Mouse (Mus musculus) limb, embryonic 12.5 days (tissue): ENCODE data around the gene Ss18l1. TPM values are rescaled to one million over a fixed set of nuclear protein-coding genes. Genes with fewer than 3 reads are reported as not detected.

Experiments
- ATAC-seq: fragments of 200-750 bp; cut with Nextera tagmentation; 2 replicates; pipeline ENCODE4 v1.8.0; 2017; ENCODE audit warnings: low read depth, moderate TSS enrichment; ENCODE audit not compliant: insufficient number of reproducible peaks, insufficient read depth, low FRiP score, low TSS enrichment
- H3K27ac ChIP-seq: fragments of 300-500 bp; sonication (generic); 2 replicates; pipeline ENCODE4 v1.5.1; 2016; ENCODE audit warnings: mild to moderate bottlenecking, moderate library complexity
- H3K27me3 ChIP-seq: fragments of 300-500 bp; sonication (generic); 2 replicates; pipeline ENCODE4 v1.6.1; 2016; ENCODE audit warnings: mild to moderate bottlenecking, moderate library complexity
- H3K36me3 ChIP-seq: fragments of 300-500 bp; sonication (generic); 2 replicates; pipeline ENCODE4 v1.6.1; 2016; ENCODE audit warnings: mild to moderate bottlenecking, moderate library complexity
- H3K4me1 ChIP-seq: fragments of 300-500 bp; sonication (generic); replicated peaks from 2 replicates; pipeline ENCODE4 v1.6.1; 2016
- H3K4me2 ChIP-seq: fragments of 300-500 bp; sonication (generic); 2 replicates; pipeline ENCODE4 v1.6.1; 2016; ENCODE audit warnings: mild to moderate bottlenecking, moderate library complexity
- H3K4me3 ChIP-seq: fragments of 300-500 bp; sonication (generic); replicated peaks from 2 replicates; pipeline ENCODE4 v1.5.1; 2016; ENCODE audit warnings: mild to moderate bottlenecking
- H3K9ac ChIP-seq: fragments of 300-500 bp; sonication (generic); replicated peaks from 2 replicates; pipeline ENCODE4 v1.6.1; 2016; ENCODE audit warnings: mild to moderate bottlenecking, moderate library complexity
- H3K9me3 ChIP-seq: fragments of 300-500 bp; sonication (generic); 2 replicates; pipeline ENCODE4 v1.6.1; 2016; ENCODE audit warnings: mild to moderate bottlenecking, moderate library complexity
- WGBS: fragments of 180-500 bp; shearing (Covaris S2); methylation state at CpG from one replicate; pipeline ENCODE4 v1.1.7; 2016; 5-methylcytosine and 5-hydroxymethylcytosine counted together
- polyA plus RNA-seq: library from polyadenylated mRNA; unstranded; fragments of >200 nt; fragmentation: Nextera tagmentation; extraction: Ambion mirVana; gene quantifications from 2 replicates; pipeline ENCODE4 v1.2.1, GENCODE M21; 2016

The Ss18l1 gene
- polyA plus RNA-seq, 1 experiment from 2014 or later = 7.3 TPM

GRCm38 (mm10) chr2:180087472-180087871 is 45.2 kb downstream of the Ss18l1 start:
- ATAC-seq = no peak
- H3K4me1 ChIP-seq = peaks cover 10% of the 10 kb centered on the region; the same call in 1 of the 2 replicates
- 92% methylated on average over 4 of the region's 4 CpGs for WGBS
- H3K9me3 ChIP-seq = no peaks in the 10 kb centered on the region
- peaks cover 35% of the 10 kb centered on the region for H3K36me3 ChIP-seq
- H3K4me2 ChIP-seq = no peak overlapping the region
- no peak overlapping the region for H3K4me3 ChIP-seq
- no peak overlapping the region for H3K9ac ChIP-seq
- H3K27ac ChIP-seq = no peak overlapping the region
- H3K27me3 ChIP-seq = no peaks in the 10 kb centered on the region

- no peak for ATAC-seq
- Histone ChIP-seq H3K27me3 (no peaks in the 10 kb centered on the region), H3K4me2 (no peak overlapping the region), H3K9me3 (no peaks in the 10 kb centered on the region), H3K27ac (no peak overlapping the region), H3K9ac (no peak overlapping the region), H3K4me3 (no peak overlapping the region), H3K4me1 (no peaks in the 10 kb centered on the region), H3K36me3 (peaks cover 15% of the 10 kb centered on the region)
- WGBS = 52% methylated on average over 11 of the region's 11 CpGs
These were observed 48.0 kb downstream of the Ss18l1 start for GRCm38 (mm10) chr2:180090285-180090684.

GRCm38 (mm10) chr2:180095711-180096110 is 53.4 kb downstream of the Ss18l1 start:
- H3K27me3 ChIP-seq = peaks cover 51% of the 10 kb centered on the region
- no peak overlapping the region for H3K27ac ChIP-seq
- H3K4me2 ChIP-seq = no peak overlapping the region
- H3K4me3 ChIP-seq = no peak overlapping the region
- no peak overlapping the region for H3K9ac ChIP-seq
- H3K9me3 ChIP-seq = no peaks in the 10 kb centered on the region
- H3K36me3 ChIP-seq = no peaks in the 10 kb centered on the region
- 0 out of 2 replicates have a peak, but pooled peaks cover 5% of the 10 kb centered on the region for H3K4me1 ChIP-seq
- ATAC-seq = no peak
- 35% methylated on average over 5 of the region's 5 CpGs for WGBS

GRCm38 (mm10) chr2:180097585-180097984 is 55.3 kb downstream of the Ss18l1 start:
- Histone ChIP-seq H3K4me1 (0 out of 2 replicates have a peak, but pooled peaks cover 5% of the 10 kb centered on the region), H3K9me3 (no peaks in the 10 kb centered on the region), H3K36me3 (no peaks in the 10 kb centered on the region), H3K27me3 (peaks cover 70% of the 10 kb centered on the region), H3K9ac (no peak overlapping the region), H3K27ac (no peak overlapping the region), H3K4me2 (no peak overlapping the region), H3K4me3 (no peak overlapping the region)
- 43% methylated on average over 3 of the region's 3 CpGs for WGBS
- ATAC-seq = no peak

GRCm38 (mm10) chr2:180098167-180098566 is 55.9 kb downstream of the Ss18l1 start:
- 34% methylated on average over 5 of the region's 5 CpGs for WGBS
- Histone ChIP-seq H3K27ac (no peak overlapping the region), H3K4me2 (no peak overlapping the region), H3K36me3 (no peaks in the 10 kb centered on the region), H3K4me3 (no peak overlapping the region), H3K9me3 (no peaks in the 10 kb centered on the region), H3K27me3 (peaks cover 75% of the 10 kb centered on the region), H3K9ac (no peak overlapping the region), H3K4me1 (peaks cover 9% of the 10 kb centered on the region)
- ATAC-seq = no peak

- H3K36me3 ChIP-seq = no peaks in the 10 kb centered on the region
- peaks cover 89% of the 10 kb centered on the region for H3K27me3 ChIP-seq
- 5% methylated on average over 15 of the region's 15 CpGs for WGBS
- H3K4me2 ChIP-seq = 0 out of 2 replicates have a peak overlapping the region, but pooled peaks have one; percentile 6
- H3K4me1 ChIP-seq = peaks cover 20% of the 10 kb centered on the region
- H3K4me3 ChIP-seq = no peak overlapping the region
- no peak overlapping the region for H3K9ac ChIP-seq
- H3K27ac ChIP-seq = no peak overlapping the region
- ATAC-seq = no peak
- no peaks in the 10 kb centered on the region for H3K9me3 ChIP-seq
These were observed 57.2 kb downstream of the Ss18l1 start for GRCm38 (mm10) chr2:180099529-180099928.

- Histone ChIP-seq H3K27ac (no peak overlapping the region), H3K4me3 (peak overlapping the region; percentile 53), H3K36me3 (no peaks in the 10 kb centered on the region), H3K9me3 (no peaks in the 10 kb centered on the region), H3K4me1 (peaks cover 22% of the 10 kb centered on the region), H3K4me2 (peak overlapping the region; percentile 99), H3K9ac (0 out of 2 replicates have a peak overlapping the region, but pooled peaks have one; percentile 31), H3K27me3 (peaks cover 93% of the 10 kb centered on the region)
- ATAC-seq = no peak
- WGBS = 2% methylated on average over 56 of the region's 57 CpGs
These were observed 61.1 kb downstream of the Ss18l1 start for GRCm38 (mm10) chr2:180103151-180103977.

- H3K9ac ChIP-seq = 0 out of 2 replicates have a peak within 1 kb of the TSS, but pooled peaks have one; percentile 31
- H3K27ac ChIP-seq = no peak within 1 kb of the TSS
These were observed 61.8 kb downstream of the Ss18l1 start, which contains the start of gene Hrh3 for GRCm38 (mm10) chr2:180103978-180104658. Gene Hrh3, minus strand, starts transcription at chr2:180104488.

GRCm38 (mm10) chr2:180104659-180105377 is 62.5 kb downstream of the Ss18l1 start:
- Histone ChIP-seq H3K4me1 (peaks cover 18% of the 10 kb centered on the region), H3K9ac (no peak overlapping the region), H3K27me3 (peaks cover 78% of the 10 kb centered on the region), H3K4me3 (peak overlapping the region; percentile 53), H3K27ac (no peak overlapping the region), H3K4me2 (peak overlapping the region; percentile 99), H3K36me3 (no peaks in the 10 kb centered on the region), H3K9me3 (no peaks in the 10 kb centered on the region)
- no peak for ATAC-seq
- 14% methylated on average over 22 of the region's 24 CpGs for WGBS

More at GRCm38 (mm10) chr2:180103978-180104658, 61.8 kb downstream of the Ss18l1 start, which contains the start of gene Hrh3:
- ATAC-seq = peak; percentile 85
- Histone ChIP-seq H3K4me1 (peaks cover 22% of the 10 kb centered on the region), H3K4me2 (peak within 1 kb of the TSS; percentile 99), H3K36me3 (no peaks in the 10 kb centered on the region), H3K27me3 (peaks cover 85% of the 10 kb centered on the region), H3K9me3 (no peaks in the 10 kb centered on the region), H3K4me3 (peak within 1 kb of the TSS; percentile 53)
- WGBS = under 1% methylated on average over 81 of the region's 87 CpGs

- no peak overlapping the region for H3K9ac ChIP-seq
- ATAC-seq = no peak
- H3K4me2 ChIP-seq = no peak overlapping the region
- no peak overlapping the region for H3K27ac ChIP-seq
- H3K36me3 ChIP-seq = no peaks in the 10 kb centered on the region
- 41% methylated on average over 8 of the region's 8 CpGs for WGBS
- H3K4me1 ChIP-seq = peaks cover 17% of the 10 kb centered on the region
- peaks cover 74% of the 10 kb centered on the region for H3K27me3 ChIP-seq
- no peaks in the 10 kb centered on the region for H3K9me3 ChIP-seq
- H3K4me3 ChIP-seq = no peak overlapping the region
These were observed 63.3 kb downstream of the Ss18l1 start for GRCm38 (mm10) chr2:180105441-180106190.
